Mouse (Mus musculus) liver, postnatal 0 days (tissue): ENCODE measurements around the gene Camta1.

Experiments used
- CTCF ChIP-seq: sonication (generic); IDR thresholded peaks from 2 replicates; pipeline ENCODE4 v1.5.1; 2016; ENCODE audit warnings: antibody characterized with exemption, low read depth
- EP300 ChIP-seq: IDR thresholded peaks from 2 replicates; pipeline ENCODE4 v1.6.1; 2016; ENCODE audit warnings: antibody characterized with exemption, low read depth, mild to moderate bottlenecking

- no peak for TF ChIP-seq CTCF
- TF ChIP-seq EP300 = no peak
These were observed 368.9 kb downstream of the Camta1 start for GRCm38 (mm10) chr4:151492786-151493185.
